Mouse (Mus musculus): ENCODE measurements at regions not wholly inside any gene's neighbourhood (a gene's known extent, or its start where the extent isn't known, plus 50 kb on each side); places are given as distances from the start of the nearest gene placed in this dataset.
"Not testable (repeated sequence)": the region's sequence is repeated elsewhere in the genome, so short reads cannot be mapped to it uniquely, and the experiment has no call there.

DNA sequence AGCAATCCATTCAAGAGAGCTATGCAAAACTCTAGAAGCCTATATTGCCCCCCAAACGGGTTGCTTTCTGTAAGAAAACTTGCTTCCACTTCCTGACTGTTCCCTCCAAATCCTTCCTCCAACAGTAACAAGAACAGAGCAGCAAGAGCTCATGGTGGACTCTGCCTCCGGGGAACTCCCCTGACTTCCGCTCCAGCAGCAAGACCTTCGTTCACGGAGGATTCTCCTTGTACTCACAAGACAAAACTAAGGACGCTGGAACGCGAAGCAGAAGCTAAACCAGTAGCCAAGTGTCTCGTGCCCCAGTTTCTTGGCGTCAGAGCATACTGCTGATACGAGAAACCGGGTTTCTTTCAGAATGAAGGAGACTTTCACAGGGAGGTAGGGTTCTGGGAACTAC, 50.7 kb downstream of the H2al2a start:
- intact Hi-C loops (cut with DNase I): no loop called here
- DNase-seq (ENCODE audit: low spot score in 2 of 2): no peak

GRCm38 (mm10) chr2:17945369-17945915, 51.3 kb downstream of the H2al2a start:
- intact Hi-C loops (cut with DNase I): no loop called here
- DNase-seq (ENCODE audit: low spot score in 2 of 2): no peak

DNA sequence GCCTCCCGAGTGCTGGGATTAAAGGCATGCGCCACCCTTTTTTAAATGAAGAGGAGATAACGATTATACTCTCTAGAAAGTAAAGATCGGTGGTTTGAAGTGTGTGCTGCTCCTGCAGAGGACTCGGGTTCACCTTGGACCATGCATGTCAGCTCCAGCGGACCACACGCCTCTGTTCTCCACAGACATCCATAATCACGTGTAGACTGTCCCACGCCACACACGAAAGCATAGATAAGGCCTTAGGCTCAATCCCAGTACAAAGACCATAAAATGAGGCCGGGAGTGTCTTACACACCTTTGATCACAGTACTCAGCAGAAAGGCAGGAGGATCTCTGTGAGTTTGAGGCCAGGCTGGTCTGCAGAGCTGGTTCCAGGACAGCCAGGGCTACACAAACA, 53.3 kb downstream of the H2al2a start:
- DNase-seq (ENCODE audit: low spot score in 2 of 2): no peak
- intact Hi-C loops (cut with DNase I): no loop called here

- intact Hi-C loops (cut with DNase I): no loop called here
- no peak for DNase-seq (ENCODE audit: low spot score in 2 of 2)
Observed at GRCm38 (mm10) chr2:17942528-17943387, 54.0 kb downstream of the H2al2a start.

DNA sequence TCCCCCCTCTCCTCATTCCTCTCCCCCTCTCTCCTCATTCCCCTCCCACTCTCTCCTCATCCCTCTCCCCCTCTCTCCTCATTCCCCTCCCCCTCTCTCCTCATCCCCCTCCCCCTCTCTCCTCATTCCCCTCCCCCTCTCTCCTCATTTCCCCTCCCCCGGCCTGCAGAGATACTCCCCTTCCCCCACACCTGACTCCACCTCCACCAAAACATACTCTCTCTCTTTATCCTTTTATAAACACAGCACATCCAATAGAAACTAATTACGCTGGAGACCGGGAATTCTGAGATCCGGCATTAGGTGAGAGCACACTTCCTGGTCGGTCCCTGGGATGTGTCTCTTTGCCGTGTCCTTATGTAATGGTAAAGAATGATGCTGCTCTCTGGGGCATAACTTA, 54.8 kb downstream of the H2al2a start:
- intact Hi-C loops (cut with DNase I): no loop called here
- no peak for DNase-seq (ENCODE audit: low spot score in 2 of 2)

- DNase-seq (ENCODE audit: low spot score in 2 of 2); intact Hi-C loops (cut with DNase I): not testable (repeated sequence)
Observed at GRCm38 (mm10) chr2:17939857-17940848, 56.6 kb downstream of the H2al2a start.

DNA sequence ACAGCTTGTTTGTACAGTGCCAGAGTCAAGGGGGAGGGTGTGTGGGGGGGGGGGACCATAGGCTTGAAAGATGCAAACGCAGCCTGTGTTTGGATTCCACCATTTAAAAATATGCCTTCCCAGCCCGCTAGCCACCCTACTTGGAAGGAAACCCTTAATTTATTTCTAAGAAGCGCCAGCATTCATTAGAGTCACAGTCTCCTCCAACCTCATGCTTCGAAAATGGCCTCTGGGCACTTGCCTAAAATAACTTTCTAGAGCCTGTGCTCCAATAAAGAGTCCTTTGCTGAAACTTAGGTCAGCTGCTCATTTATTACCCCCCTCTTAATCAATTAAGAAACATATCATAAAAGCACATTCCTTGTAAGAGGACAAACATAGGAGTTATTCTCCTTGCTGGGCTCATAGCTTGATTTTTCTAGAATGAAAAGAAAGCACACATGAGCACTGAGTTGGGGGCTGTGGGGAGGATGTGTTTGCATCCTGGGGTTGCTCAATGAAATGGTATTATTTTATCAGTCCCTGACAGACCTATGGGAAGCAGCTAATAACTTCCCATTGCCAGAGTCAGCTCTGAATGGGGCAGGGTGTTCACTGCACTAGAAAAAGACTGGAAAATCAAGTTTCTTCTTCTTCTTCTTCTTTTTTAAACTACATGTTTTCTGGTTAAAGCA, 57.4 kb downstream of the H2al2a start:
- intact Hi-C loops (cut with DNase I): no loop called here

DNA sequence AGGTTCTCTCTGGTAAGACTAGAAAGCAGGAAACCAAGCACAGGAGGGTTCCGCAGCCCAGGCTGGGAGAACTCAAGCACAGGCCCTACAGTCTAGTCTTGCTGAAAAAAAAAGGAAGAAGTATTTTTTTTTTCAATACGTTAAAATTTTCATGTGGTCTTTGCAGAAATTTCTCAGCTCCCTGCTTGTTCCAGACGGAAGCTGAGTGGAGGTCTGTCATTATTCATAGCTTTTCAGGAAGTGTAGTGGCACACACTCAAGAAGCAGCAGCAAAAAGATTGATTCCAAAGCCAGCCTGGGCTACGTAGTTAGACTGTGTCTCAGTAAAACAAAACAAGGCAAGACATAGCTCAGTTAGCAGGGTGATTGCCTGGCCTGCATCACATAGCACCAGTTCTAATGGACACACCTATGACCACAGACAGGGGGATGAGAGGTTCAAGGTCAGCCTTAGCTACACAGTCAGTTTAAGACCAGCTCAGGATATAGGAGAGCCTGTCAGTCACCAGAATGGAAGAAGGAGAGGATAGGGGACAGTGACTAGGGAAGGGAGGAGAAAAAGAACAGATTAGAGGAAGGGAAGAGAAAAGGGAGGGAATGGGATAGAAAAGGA, 60.1 kb downstream of the H2al2a start:
- DNase-seq (ENCODE audit: low spot score in 2 of 2): no peak
- intact Hi-C loops (cut with DNase I): no loop called here

More for the DNA sequence above, 57.4 kb downstream of the H2al2a start:
- DNase-seq (ENCODE audit: low spot score in 2 of 2): no peak

GRCm38 (mm10) chr2:17935916-17936315, 60.8 kb downstream of the H2al2a start:
- intact Hi-C loops (cut with DNase I): no loop called here
- no peak for DNase-seq (ENCODE audit: low spot score in 2 of 2)

GRCm38 (mm10) chr2:17935466-17935865, 61.3 kb downstream of the H2al2a start:
- DNase-seq (ENCODE audit: low spot score in 2 of 2): no peak
- intact Hi-C loops (cut with DNase I): no loop called here

GRCm38 (mm10) chr2:17934610-17935009, 62.1 kb downstream of the H2al2a start:
- intact Hi-C loops (cut with DNase I): no loop called here
- no peak for DNase-seq (ENCODE audit: low spot score in 2 of 2)

- no peak for DNase-seq (ENCODE audit: low spot score in 2 of 2)
- intact Hi-C loops (cut with DNase I): no loop called here
Observed at GRCm38 (mm10) chr2:17932932-17933790, 63.6 kb downstream of the H2al2a start.

- intact Hi-C loops (cut with DNase I): no loop called here
- DNase-seq (ENCODE audit: low spot score in 2 of 2): no peak
Observed at GRCm38 (mm10) chr2:17932426-17932931, 64.3 kb downstream of the H2al2a start.

- DNase-seq (ENCODE audit: low spot score in 2 of 2): no peak
- intact Hi-C loops (cut with DNase I): no loop called here
Observed at GRCm38 (mm10) chr2:17931881-17932280, 64.9 kb downstream of the H2al2a start.

- intact Hi-C loops (cut with DNase I): no loop called here
- DNase-seq (ENCODE audit: low spot score in 2 of 2): no peak
Observed at GRCm38 (mm10) chr2:17918861-17919648, 77.7 kb downstream of the H2al2a start.

DNA sequence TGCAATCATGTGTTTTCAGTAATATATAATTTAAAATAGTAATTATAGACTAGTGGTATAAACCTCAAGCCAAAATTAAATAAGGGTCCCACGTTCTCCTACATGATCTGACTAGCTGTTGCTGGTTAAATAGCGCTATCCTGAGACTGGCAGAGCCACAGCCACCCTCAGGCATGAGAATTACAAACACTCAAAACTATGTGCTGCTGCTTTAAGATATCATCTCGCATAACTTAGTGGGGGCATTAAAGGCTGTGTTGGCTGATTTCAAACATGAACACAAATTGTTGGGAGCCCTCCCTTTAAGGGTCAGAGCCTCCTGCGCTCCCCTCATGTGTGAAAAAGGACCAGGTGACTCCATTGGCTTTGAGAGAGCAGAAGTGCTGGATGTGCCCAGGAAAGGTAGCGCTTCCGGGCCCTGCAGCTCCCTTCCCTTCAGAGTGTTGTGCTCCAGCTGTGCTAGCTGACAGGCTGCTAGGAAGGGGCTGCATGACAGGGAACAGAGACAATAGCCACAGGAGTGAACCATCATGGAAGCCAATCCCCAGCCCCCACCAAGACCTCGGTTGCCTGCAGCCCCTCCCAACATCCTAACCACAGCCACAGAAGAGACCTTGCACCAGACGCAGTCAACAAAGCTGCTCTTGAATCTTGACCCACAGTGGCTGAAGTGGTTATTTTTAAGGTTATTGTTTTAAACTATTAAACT, 79.4 kb downstream of the H2al2a start:
- intact Hi-C loops (cut with DNase I): no loop called here
- no peak for DNase-seq (ENCODE audit: low spot score in 2 of 2)

DNA sequence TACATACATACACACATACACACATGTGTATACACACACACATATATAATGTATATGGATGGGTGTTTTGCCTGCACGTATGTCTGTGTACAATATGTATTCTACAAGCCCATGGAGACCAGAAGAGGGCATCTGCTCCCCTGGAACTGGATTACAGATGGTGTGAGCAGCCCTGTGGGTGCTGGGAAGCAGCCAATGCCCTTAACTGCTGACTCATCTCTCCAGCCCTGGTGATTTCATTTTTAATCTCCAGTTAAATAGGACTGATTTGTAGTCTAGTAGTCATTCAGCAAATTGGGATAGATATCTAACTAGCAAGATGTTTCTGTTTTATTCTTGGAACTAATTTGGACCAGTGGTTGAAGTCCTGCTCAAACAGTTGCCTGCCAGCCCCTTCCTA, 94.1 kb downstream of the H2al2a start:
- no peak for DNase-seq (ENCODE audit: low spot score in 2 of 2)
- intact Hi-C loops (cut with DNase I): no loop called here
